Mouse (Mus musculus): ENCODE measurements at regions not wholly inside any gene's neighbourhood (a gene's known extent, or its start where the extent isn't known, plus 50 kb on each side); places are given as distances from the start of the nearest gene placed in this dataset.

DNA sequence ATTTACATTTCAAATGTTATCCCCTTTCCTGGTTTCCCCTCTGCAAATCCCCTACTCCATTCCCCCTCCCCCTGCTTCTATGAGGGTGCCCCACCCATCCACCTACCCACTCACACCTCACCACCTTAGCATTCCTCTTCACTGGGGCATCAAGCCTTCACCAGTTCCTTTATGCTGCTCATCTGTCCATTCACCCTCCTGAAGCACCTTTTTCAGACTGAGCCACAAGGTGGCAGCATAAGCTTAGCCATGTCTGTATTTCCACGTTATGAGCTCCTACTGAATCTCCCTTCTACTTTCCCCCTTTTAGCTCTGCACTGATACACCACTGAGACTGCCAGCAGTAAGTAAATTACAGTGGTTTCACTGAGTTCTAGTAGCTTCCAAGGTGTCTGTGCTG lies 112.1 kb upstream of the Sptlc3 start:
- peak; percentile 25 to 60 for DNase-seq

GRCm38 (mm10) chr2:139413559-139413958 lies 80.2 kb upstream of the Sptlc3 start:
- no peak for DNase-seq

DNA sequence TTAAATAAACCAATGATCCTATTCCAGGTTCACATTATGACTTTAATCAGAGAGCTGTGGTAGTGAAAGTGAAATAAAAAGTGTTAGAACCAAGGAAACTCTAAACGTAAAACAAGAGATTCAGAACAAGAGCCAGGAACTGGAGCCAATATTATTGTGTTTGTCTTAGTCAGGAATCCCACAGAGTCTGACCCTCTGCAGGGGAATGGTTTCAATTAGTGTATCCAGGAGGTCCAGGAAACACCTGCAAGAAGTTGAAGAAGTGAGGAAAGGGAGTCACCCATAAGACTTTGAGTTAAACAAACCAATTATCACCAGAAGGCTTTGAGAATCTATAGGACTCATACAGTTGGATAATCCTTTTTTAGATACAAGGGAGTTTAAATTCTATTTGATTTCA lies 76.2 kb upstream of the Sptlc3 start:
- DNase-seq: no peak

DNA sequence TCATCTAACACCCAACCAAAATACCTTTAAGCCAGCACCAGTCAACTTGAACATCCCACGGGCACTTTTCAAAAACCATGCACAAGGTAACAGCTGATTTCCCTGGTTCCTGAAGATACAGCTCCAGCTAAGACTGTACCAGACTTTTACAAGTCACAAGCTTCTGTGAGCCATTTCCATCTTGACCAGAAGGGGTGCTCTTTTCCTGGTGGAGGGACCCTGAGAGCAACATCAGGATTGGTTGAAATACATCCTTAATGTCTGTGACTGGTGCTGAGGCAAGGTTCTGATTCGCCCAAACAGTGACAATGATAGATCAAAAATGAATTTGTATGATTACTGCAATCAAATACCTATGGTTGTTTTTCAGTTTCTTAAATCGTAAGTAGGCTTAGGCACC lies 71.0 kb upstream of the Sptlc3 start:
- no peak for DNase-seq

DNA sequence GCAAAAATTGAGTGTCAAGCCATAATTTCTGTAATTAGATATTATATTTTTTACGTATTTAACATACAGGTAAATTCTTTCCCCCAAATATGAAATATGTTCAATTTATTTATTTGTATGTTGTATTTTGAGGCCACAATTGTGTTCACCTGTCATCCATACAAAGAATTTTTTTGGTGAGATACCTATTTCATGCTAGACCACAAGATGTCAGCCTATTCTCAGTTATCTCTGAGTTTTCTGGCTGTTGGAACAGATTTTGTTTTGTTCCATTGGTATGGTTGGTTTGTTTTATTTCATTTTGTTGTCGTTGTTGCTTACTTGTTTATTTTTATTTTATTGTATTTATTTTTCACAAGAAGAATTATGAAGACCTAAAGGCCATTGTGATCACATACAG lies 70.3 kb upstream of the Sptlc3 start:
- no peak for DNase-seq
